ENCODE assay signal across 23 mouse cellular contexts in the genomic region with DNA sequence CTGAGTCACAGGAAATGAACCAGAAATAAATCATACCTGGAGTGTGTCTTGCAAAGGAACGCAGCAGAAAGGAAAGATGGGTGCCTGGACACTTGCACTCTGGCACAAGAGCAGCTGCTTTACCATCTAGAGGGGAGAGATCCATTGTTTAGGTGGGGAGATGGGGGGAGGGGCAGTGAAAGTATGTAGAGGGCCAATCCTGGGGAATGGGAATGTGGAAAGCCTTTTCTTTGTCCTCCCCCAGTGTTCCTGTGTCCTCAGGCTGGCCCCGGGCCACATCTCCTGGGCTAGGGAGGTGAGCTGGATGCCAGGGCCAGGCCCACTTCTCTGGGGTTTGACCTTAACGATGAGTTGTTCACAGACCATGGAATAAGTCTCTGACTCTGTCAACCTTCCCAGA.
DNase-seq lines count a peak whose midpoint lies in the region; ATAC-seq and TF ChIP-seq lines count a peak whose summit lies in the region.
"Had no signal": no experiment of that assay in that cellular context is flagged by ENCODE, and none has a peak within 500 bp of the region (broad histone marks: within the 10 kb centered on the region; RNA-seq: fewer than 3 reads in every experiment).

No protein-coding gene starts in this region.

- H3K27ac ChIP-seq in kidney, adult 2 months (ENCODE audit: insufficient read depth, low read depth, low read length), result no peak overlapping the region
- no peak overlapping the region for H3K27ac ChIP-seq in kidney, embryonic 16.5 days (ENCODE audit: low read length)
- H3K27ac ChIP-seq in midbrain, embryonic 10.5 days (replicated peaks), result peak overlapping the region; percentile 1; the same call in 1 of the 2 replicates
- no peak overlapping the region for H3K27ac ChIP-seq in midbrain, postnatal 0 days (ENCODE audit: low read depth, low read length)
- peak overlapping the region; percentile 65 for H3K27ac ChIP-seq in limb, embryonic 10.5 days
- H3K27ac ChIP-seq: forebrain, embryonic 13.5 days; heart, adult 2 months; hindbrain, embryonic 13.5 days; limb, embryonic 13.5 days; liver, embryonic 12.5 days; lung, embryonic 15.5 days; neural tube, embryonic 15.5 days had no signal

- peak; percentile 35 for DNase-seq in embryo, embryonic 10.5 days (ENCODE audit: low spot score)
- DNase-seq in embryo, embryonic 11 days, result no peak
- peak; percentile 24 for DNase-seq in kidney, adult 2 months
- no peak for DNase-seq in midbrain, embryonic 10.5 days (ENCODE audit: low spot score)
- no peak for DNase-seq in midbrain, postnatal 0 days (ENCODE audit: low spot score)
- DNase-seq in limb, embryonic 10.5 days (ENCODE audit: low spot score), result no peak
- no peak for DNase-seq in urinary bladder, postnatal 14 days (ENCODE audit: low spot score)
- DNase-seq: adrenal gland, postnatal 14 days; cerebellum, adult 8-10 months; cerebellum, postnatal 36 days; gastrocnemius, postnatal 36 days; heart, adult 2 months; kidney, adult 18-20 months; midbrain, embryonic 14.5 days; right cerebral cortex, adult 18-20 months had no signal

- H3K36me3 ChIP-seq in kidney, adult 2 months (ENCODE audit: control insufficient read depth, insufficient read depth, low read length), result no peaks in the 10 kb centered on the region
- H3K36me3 ChIP-seq in kidney, embryonic 16.5 days (ENCODE audit: insufficient read depth, low read length), result no peaks in the 10 kb centered on the region
- no peaks in the 10 kb centered on the region for H3K36me3 ChIP-seq in midbrain, embryonic 10.5 days
- no peaks in the 10 kb centered on the region for H3K36me3 ChIP-seq in midbrain, postnatal 0 days (ENCODE audit: insufficient read depth, low read length)
- no peaks in the 10 kb centered on the region for H3K36me3 ChIP-seq in limb, embryonic 10.5 days
- H3K36me3 ChIP-seq: hindbrain, embryonic 13.5 days; limb, embryonic 13.5 days; liver, embryonic 12.5 days; lung, embryonic 15.5 days; neural tube, embryonic 15.5 days had no signal

- TF ChIP-seq POLR2A in kidney, adult 2 months (IDR thresholded peaks at IDR 0.05; ENCODE audit: low read depth, low read length), result no peak

- H3K9me3 ChIP-seq in kidney, embryonic 16.5 days (ENCODE audit: low read length), result no peaks in the 10 kb centered on the region
- H3K9me3 ChIP-seq in midbrain, embryonic 10.5 days (replicated peaks), result no peaks in the 10 kb centered on the region
- H3K9me3 ChIP-seq in midbrain, postnatal 0 days (ENCODE audit: low read length), result no peaks in the 10 kb centered on the region
- H3K9me3 ChIP-seq in limb, embryonic 10.5 days (replicated peaks), result no peaks in the 10 kb centered on the region
- H3K9me3 ChIP-seq: forebrain, embryonic 13.5 days; hindbrain, embryonic 13.5 days; limb, embryonic 13.5 days; liver, embryonic 12.5 days; lung, embryonic 15.5 days; neural tube, embryonic 15.5 days had no signal

- no peak overlapping the region for H3K4me3 ChIP-seq in kidney, adult 2 months (ENCODE audit: insufficient read depth, low read depth, low read length)
- H3K4me3 ChIP-seq in kidney, embryonic 16.5 days (ENCODE audit: low read length), result no peak overlapping the region
- H3K4me3 ChIP-seq in midbrain, embryonic 10.5 days, result no peak overlapping the region
- no peak overlapping the region for H3K4me3 ChIP-seq in midbrain, postnatal 0 days (ENCODE audit: low read depth, low read length)
- H3K4me3 ChIP-seq in limb, embryonic 10.5 days, result no peak overlapping the region
- H3K4me3 ChIP-seq: forebrain, embryonic 13.5 days; heart, adult 2 months; hindbrain, embryonic 13.5 days; limb, embryonic 13.5 days; liver, embryonic 12.5 days; lung, embryonic 15.5 days; megakaryocyte, embryonic 14.5 days; neural tube, embryonic 15.5 days had no signal

- no peak overlapping the region for H3K9ac ChIP-seq in kidney, embryonic 16.5 days (replicated peaks; ENCODE audit: low read length)
- no peak overlapping the region for H3K9ac ChIP-seq in midbrain, postnatal 0 days (replicated peaks; ENCODE audit: low read length, poor library complexity, severe bottlenecking)
- H3K9ac ChIP-seq: forebrain, embryonic 13.5 days; hindbrain, embryonic 13.5 days; limb, embryonic 13.5 days; liver, embryonic 12.5 days; lung, embryonic 15.5 days; neural tube, embryonic 15.5 days had no signal

- 54% methylated on average over 3 of the region's 3 CpGs for WGBS in kidney, adult 2 months
- WGBS in kidney, embryonic 16.5 days, result 63% methylated on average over 3 of the region's 3 CpGs
- 69% methylated on average over 3 of the region's 3 CpGs for WGBS in midbrain, embryonic 10.5 days
- WGBS in midbrain, postnatal 0 days, result 65% methylated on average over 3 of the region's 3 CpGs
- WGBS in limb, embryonic 10.5 days, result 66% methylated on average over 3 of the region's 3 CpGs

- H3K4me1 ChIP-seq in kidney, adult 2 months (ENCODE audit: control insufficient read depth, insufficient read depth, low read length), result no peaks in the 10 kb centered on the region
- peaks cover 16% of the 10 kb centered on the region for H3K4me1 ChIP-seq in kidney, embryonic 16.5 days (ENCODE audit: insufficient read depth, low read length)
- H3K4me1 ChIP-seq in midbrain, embryonic 10.5 days, result peaks cover 22% of the 10 kb centered on the region
- peaks cover 3% of the 10 kb centered on the region; the same call in 1 of the 2 replicates for H3K4me1 ChIP-seq in midbrain, postnatal 0 days (ENCODE audit: insufficient read depth, low read length)
- H3K4me1 ChIP-seq in limb, embryonic 10.5 days, result peaks cover 53% of the 10 kb centered on the region
- H3K4me1 ChIP-seq: liver, embryonic 12.5 days; megakaryocyte, embryonic 14.5 days had no signal

- no peak for TF ChIP-seq CTCF in kidney, adult 2 months (conservative IDR thresholded peaks at IDR 0.05; ENCODE audit: insufficient read depth, insufficient read length, low read depth, low read length)
- TF ChIP-seq CTCF in midbrain, postnatal 0 days (IDR thresholded peaks at IDR 0.05), result no peak

- no peak for ATAC-seq in kidney, embryonic 16.5 days (ENCODE audit: low FRiP score, low TSS enrichment)
- no peak for ATAC-seq in midbrain, postnatal 0 days (ENCODE audit: low FRiP score)
- ATAC-seq: forebrain, embryonic 13.5 days; liver, embryonic 12.5 days had no signal

- H3K27me3 ChIP-seq in kidney, adult 2 months (replicated peaks; ENCODE audit: control insufficient read depth, insufficient read depth, low read length), result no peaks in the 10 kb centered on the region
- peaks cover 21% of the 10 kb centered on the region; the same call in 1 of the 2 replicates for H3K27me3 ChIP-seq in kidney, embryonic 16.5 days (ENCODE audit: insufficient read depth, low read length)
- H3K27me3 ChIP-seq in midbrain, embryonic 10.5 days (ENCODE audit: low read depth, poor library complexity, severe bottlenecking), result 0 out of 2 replicates have a peak, but pooled peaks cover 3% of the 10 kb centered on the region
- H3K27me3 ChIP-seq in midbrain, postnatal 0 days (ENCODE audit: insufficient read depth, low read length), result no peaks in the 10 kb centered on the region
- no peaks in the 10 kb centered on the region for H3K27me3 ChIP-seq in limb, embryonic 10.5 days (ENCODE audit: low read depth, poor library complexity, severe bottlenecking)
- H3K27me3 ChIP-seq: forebrain, embryonic 13.5 days; hindbrain, embryonic 13.5 days; liver, embryonic 12.5 days; lung, embryonic 15.5 days; megakaryocyte, embryonic 14.5 days; neural tube, embryonic 15.5 days had no signal

- H3K4me2 ChIP-seq in kidney, embryonic 16.5 days (replicated peaks; ENCODE audit: low read depth, low read length), result no peak overlapping the region
- no peak overlapping the region for H3K4me2 ChIP-seq in midbrain, postnatal 0 days (ENCODE audit: low read depth, low read length, poor library complexity, severe bottlenecking)
- H3K4me2 ChIP-seq: forebrain, embryonic 13.5 days; hindbrain, embryonic 13.5 days; limb, embryonic 13.5 days; liver, embryonic 12.5 days; lung, embryonic 15.5 days; neural tube, embryonic 15.5 days had no signal

Comparison
In these comparisons a context has a peak if more than half of its experiments do, and no peak if none do; other contexts are left out.
1. DNase-seq: peak in embryo, embryonic 10.5 days (single experiment) and kidney, adult 2 months (single experiment); none in embryo, embryonic 11 days (single experiment), midbrain, embryonic 10.5 days (single experiment), midbrain, postnatal 0 days (single experiment), limb, embryonic 10.5 days (single experiment) and urinary bladder, postnatal 14 days (single experiment).
2. H3K27ac ChIP-seq: peak in midbrain, embryonic 10.5 days (single experiment) and limb, embryonic 10.5 days (single experiment); none in kidney, adult 2 months (single experiment), kidney, embryonic 16.5 days (single experiment) and midbrain, postnatal 0 days (single experiment).